Mouse (Mus musculus) lung, embryonic 16.5 days (tissue): ENCODE results near the gene Rilpl1. TPM values are rescaled to one million over a fixed set of nuclear protein-coding genes. Genes with fewer than 3 reads are reported as not detected.
A peak's percentile ranks its signal among the peaks of the same experiment; 100 is the strongest.

Source experiments
- ATAC-seq: fragments of 200-750 bp; cut with Nextera tagmentation; 2 replicates; pipeline ENCODE4 v1.8.0; 2017; ENCODE audit warnings: low read depth, mild to moderate bottlenecking, moderate library complexity
- H3K27ac ChIP-seq: fragments of 300-500 bp; sonication (generic); 2 replicates; pipeline ENCODE4 v1.5.1; 2014; ENCODE audit warnings: mild to moderate bottlenecking, control low read depth, low read length
- H3K27me3 ChIP-seq: fragments of 300-500 bp; sonication (generic); 2 replicates; pipeline ENCODE4 v1.6.1; 2014; ENCODE audit warnings: low read depth, low read length, mixed read lengths; ENCODE audit not compliant: control insufficient read depth, insufficient read depth
- H3K36me3 ChIP-seq: fragments of 300-500 bp; sonication (generic); 2 replicates; pipeline ENCODE4 v1.6.1; 2014; ENCODE audit warnings: low read length; ENCODE audit not compliant: control insufficient read depth, insufficient read depth
- H3K4me1 ChIP-seq: fragments of 300-500 bp; sonication (generic); replicated peaks from 2 replicates; pipeline ENCODE4 v1.6.1; 2014; ENCODE audit warnings: low read length, mixed read lengths; ENCODE audit not compliant: control insufficient read depth, insufficient read depth
- H3K4me2 ChIP-seq: fragments of 300-500 bp; sonication (generic); 2 replicates; pipeline ENCODE4 v1.6.1; 2014; ENCODE audit warnings: low read depth, low read length, control low read depth
- H3K4me3 ChIP-seq: fragments of 300-500 bp; sonication (generic); 2 replicates; pipeline ENCODE4 v1.5.1; 2014; ENCODE audit warnings: mild to moderate bottlenecking, low read length, control low read depth
- H3K9ac ChIP-seq: fragments of 300-500 bp; sonication (generic); 2 replicates; pipeline ENCODE4 v1.6.1; 2014; ENCODE audit warnings: low read length, control low read depth
- H3K9me3 ChIP-seq: fragments of 300-500 bp; sonication (generic); 2 replicates; pipeline ENCODE4 v1.6.1; 2016; ENCODE audit warnings: low read length; ENCODE audit not compliant: control insufficient read depth
- WGBS: fragments of 180-500 bp; shearing (Covaris S2); extraction: QIAGEN DNeasy Blood & Tissue Kit; methylation state at CpG from one replicate; pipeline ENCODE4 v1.1.7; 2014; 5-methylcytosine and 5-hydroxymethylcytosine counted together
- polyA plus RNA-seq: library from polyadenylated mRNA; unstranded; fragments of >200 nt; fragmentation: Nextera tagmentation; extraction: Ambion mirVana; gene quantifications from 2 replicates; pipeline ENCODE4 v1.2.1, GENCODE M21; 2015

Gene Rilpl1
- polyA plus RNA-seq, result 17.1 and 18.6 TPM in 2 replicates

GRCm38 (mm10) chr5:124530655-124531582, at the start of gene Rilpl1:
Rilpl1 (minus strand) TSS chr5:124531391.
- WGBS, result under 1% methylated on average over 92 of the region's 96 CpGs
- peak within 1 kb of the TSS; percentile 88 for H3K27ac ChIP-seq
- no peaks in the 10 kb centered on the region for H3K36me3 ChIP-seq
- peak; percentile 93 for ATAC-seq
- H3K9me3 ChIP-seq, result no peaks in the 10 kb centered on the region
- H3K4me3 ChIP-seq, result peak within 1 kb of the TSS; percentile 87
- H3K27me3 ChIP-seq, result no peaks in the 10 kb centered on the region
- H3K4me2 ChIP-seq, result peak within 1 kb of the TSS; percentile 95
- peak within 1 kb of the TSS; percentile 86 for H3K9ac ChIP-seq
- peaks cover 35% of the 10 kb centered on the region for H3K4me1 ChIP-seq

- H3K4me3 ChIP-seq, result peak within 1 kb of the TSS; percentile 86
- peaks cover 20% of the 10 kb centered on the region; the same call in 1 of the 2 replicates for H3K4me1 ChIP-seq
- H3K27ac ChIP-seq, result 0 out of 2 replicates have a peak within 1 kb of the TSS, but pooled peaks have one; percentile 50
- H3K9me3 ChIP-seq, result no peaks in the 10 kb centered on the region
- H3K4me2 ChIP-seq, result peak within 1 kb of the TSS; percentile 81
- under 1% methylated on average over 50 of the region's 51 CpGs for WGBS
- peak; percentile 92 for ATAC-seq
- no peaks in the 10 kb centered on the region for H3K27me3 ChIP-seq
- peaks cover 12% of the 10 kb centered on the region for H3K36me3 ChIP-seq
- peak within 1 kb of the TSS; percentile 78 for H3K9ac ChIP-seq
Observed at GRCm38 (mm10) chr5:124578633-124579317, 47.6 kb upstream of the Rilpl1 start, which contains the start of the genes Eif2b1 and Gtf2h3. Eif2b1 (minus strand) TSS chr5:124579131. Gtf2h3 (plus strand) TSS chr5:124579140.

- H3K9ac ChIP-seq, result no peak overlapping the region
- WGBS, result 73% methylated on average over 7 of the region's 7 CpGs
- H3K36me3 ChIP-seq, result peaks cover 36% of the 10 kb centered on the region
- H3K4me3 ChIP-seq, result no peak overlapping the region
- H3K27me3 ChIP-seq, result no peaks in the 10 kb centered on the region
- H3K4me1 ChIP-seq, result peaks cover 13% of the 10 kb centered on the region; the same call in 1 of the 2 replicates
- H3K4me2 ChIP-seq, result no peak overlapping the region
- no peak overlapping the region for H3K27ac ChIP-seq
- no peaks in the 10 kb centered on the region for H3K9me3 ChIP-seq
- ATAC-seq, result no peak
Observed at GRCm38 (mm10) chr5:124575467-124575866, 44.3 kb upstream of the Rilpl1 start.

- ATAC-seq, result no peak
- H3K27me3 ChIP-seq, result no peaks in the 10 kb centered on the region
- no peaks in the 10 kb centered on the region for H3K9me3 ChIP-seq
- no peak overlapping the region for H3K4me2 ChIP-seq
- WGBS, result 75% methylated on average over 12 of the region's 12 CpGs
- no peak overlapping the region for H3K27ac ChIP-seq
- H3K4me1 ChIP-seq, result no peaks in the 10 kb centered on the region
- no peak overlapping the region for H3K4me3 ChIP-seq
- no peak overlapping the region for H3K9ac ChIP-seq
- peaks cover 63% of the 10 kb centered on the region for H3K36me3 ChIP-seq
Observed at GRCm38 (mm10) chr5:124571068-124571467, 39.9 kb upstream of the Rilpl1 start.

GRCm38 (mm10) chr5:124555145-124555544, 24.0 kb upstream of the Rilpl1 start:
- H3K4me3 ChIP-seq, result no peak overlapping the region
- no peak overlapping the region for H3K4me2 ChIP-seq
- ATAC-seq, result no peak
- no peaks in the 10 kb centered on the region for H3K27me3 ChIP-seq
- H3K36me3 ChIP-seq, result peaks cover 38% of the 10 kb centered on the region
- 74% methylated on average over 1 of the region's 1 CpGs for WGBS
- no peaks in the 10 kb centered on the region for H3K9me3 ChIP-seq
- H3K4me1 ChIP-seq, result peaks cover 11% of the 10 kb centered on the region
- no peak overlapping the region for H3K27ac ChIP-seq
- no peak overlapping the region for H3K9ac ChIP-seq

GRCm38 (mm10) chr5:124553607-124554006, 22.4 kb upstream of the Rilpl1 start:
- 62% methylated on average over 6 of the region's 6 CpGs for WGBS
- Histone ChIP-seq H3K36me3 (peaks cover 30% of the 10 kb centered on the region), H3K27me3 (no peaks in the 10 kb centered on the region), H3K9me3 (no peaks in the 10 kb centered on the region), H3K4me2 (peak overlapping the region; percentile 74), H3K27ac (no peak overlapping the region), H3K4me1 (peaks cover 11% of the 10 kb centered on the region), H3K9ac (no peak overlapping the region), H3K4me3 (peak overlapping the region; percentile 97)
- no peak for ATAC-seq

GRCm38 (mm10) chr5:124552558-124553307, 21.5 kb upstream of the Rilpl1 start, which contains the start of gene Ddx55:
Ddx55 (plus strand) TSS chr5:124552864.
- H3K9ac ChIP-seq, result peak within 1 kb of the TSS; percentile 85
- H3K36me3 ChIP-seq, result peaks cover 30% of the 10 kb centered on the region
- peak within 1 kb of the TSS; percentile 97 for H3K4me3 ChIP-seq
- H3K9me3 ChIP-seq, result no peaks in the 10 kb centered on the region
- H3K27ac ChIP-seq, result peak within 1 kb of the TSS; percentile 87
- H3K27me3 ChIP-seq, result no peaks in the 10 kb centered on the region
- under 1% methylated on average over 62 of the region's 66 CpGs for WGBS
- H3K4me2 ChIP-seq, result peak within 1 kb of the TSS; percentile 74
- ATAC-seq, result peak; percentile 89
- peaks cover 11% of the 10 kb centered on the region for H3K4me1 ChIP-seq

GRCm38 (mm10) chr5:124552094-124552472, 20.9 kb upstream of the Rilpl1 start:
- Histone ChIP-seq H3K4me2 (peak overlapping the region; percentile 74), H3K4me1 (peaks cover 11% of the 10 kb centered on the region), H3K4me3 (peak overlapping the region; percentile 97), H3K9ac (peak overlapping the region; percentile 85), H3K36me3 (peaks cover 32% of the 10 kb centered on the region), H3K9me3 (no peaks in the 10 kb centered on the region), H3K27ac (peak overlapping the region; percentile 87), H3K27me3 (no peaks in the 10 kb centered on the region)
- ATAC-seq, result no peak; the same call in 1 of the 2 replicates
- 4% methylated on average over 9 of the region's 9 CpGs for WGBS
